Mouse (Mus musculus) liver, embryonic 15.5 days (tissue): ENCODE measurements around the gene 9930111J21Rik2. TPM values are rescaled to one million over a fixed set of nuclear protein-coding genes. Genes with fewer than 3 reads are reported as not detected.
"Not testable (repeated sequence)": the region's sequence is repeated elsewhere in the genome, so short reads cannot be mapped to it uniquely, and the experiment has no call there.

Source experiments
- ATAC-seq: fragments of 200-750 bp; cut with Nextera tagmentation; 2 replicates; pipeline ENCODE4 v1.8.0; 2017; ENCODE audit warnings: moderate number of reproducible peaks, mild to moderate bottlenecking, moderate library complexity; ENCODE audit not compliant: insufficient read depth
- H3K27ac ChIP-seq: fragments of 300-500 bp; sonication (generic); replicated peaks from 2 replicates; pipeline ENCODE4 v1.5.1; 2015; ENCODE audit warnings: mild to moderate bottlenecking, inconsistent platforms
- H3K27me3 ChIP-seq: fragments of 300-500 bp; sonication (generic); 2 replicates; pipeline ENCODE4 v1.6.1; 2015; ENCODE audit warnings: mild to moderate bottlenecking, inconsistent platforms
- H3K36me3 ChIP-seq: fragments of 300-500 bp; sonication (generic); replicated peaks from 2 replicates; pipeline ENCODE4 v1.6.1; 2015; ENCODE audit warnings: moderate library complexity, mild to moderate bottlenecking, inconsistent platforms
- H3K4me1 ChIP-seq: fragments of 300-500 bp; sonication (generic); replicated peaks from 2 replicates; pipeline ENCODE4 v1.6.1; 2015; ENCODE audit warnings: inconsistent platforms
- H3K4me2 ChIP-seq: fragments of 300-500 bp; sonication (generic); 2 replicates; pipeline ENCODE4 v1.6.1; 2015; ENCODE audit warnings: moderate library complexity, mild to moderate bottlenecking, inconsistent platforms
- H3K4me3 ChIP-seq: fragments of 300-500 bp; sonication (generic); replicated peaks from 2 replicates; pipeline ENCODE4 v1.5.1; 2015; ENCODE audit warnings: mild to moderate bottlenecking, inconsistent platforms
- H3K9ac ChIP-seq: fragments of 300-500 bp; sonication (generic); 2 replicates; pipeline ENCODE4 v1.6.1; 2015; ENCODE audit warnings: moderate library complexity, mild to moderate bottlenecking, inconsistent platforms
- H3K9me3 ChIP-seq: fragments of 300-500 bp; sonication (generic); replicated peaks from 2 replicates; pipeline ENCODE4 v1.6.1; 2016; ENCODE audit warnings: inconsistent platforms
- WGBS: fragments of 180-500 bp; shearing (Covaris S2); methylation state at CpG from one replicate; pipeline ENCODE4 v1.1.7; 2015; ENCODE audit warnings: mixed read lengths; ENCODE audit not compliant: insufficient replicate concordance; 5-methylcytosine and 5-hydroxymethylcytosine counted together
- polyA plus RNA-seq: library from polyadenylated mRNA; unstranded; fragments of >200 nt; fragmentation: Nextera tagmentation; extraction: Ambion mirVana; gene quantifications from 2 replicates; pipeline ENCODE4 v1.2.1, GENCODE M21; 2015

Gene 9930111J21Rik2
- polyA plus RNA-seq, 1 experiment from 2014 or later, result 1.2 TPM

GRCm38 (mm10) chr11:49076001-49076757 lies 25.1 kb upstream of the 9930111J21Rik2 start, which contains the start of gene Ifi47:
Gene Ifi47, plus strand, starts transcription at chr11:49076587.
- 17% methylated on average over 6 of the region's 6 CpGs for WGBS
- H3K4me1 ChIP-seq, H3K9me3 ChIP-seq, H3K27me3 ChIP-seq, H3K4me2 ChIP-seq, H3K9ac ChIP-seq, ATAC-seq, H3K36me3 ChIP-seq, H3K4me3 ChIP-seq: not testable (repeated sequence)
- H3K27ac ChIP-seq, result peak within 1 kb of the TSS; percentile 64; the same call in 1 of the 2 replicates

- H3K9me3 ChIP-seq, result no peaks in the 10 kb centered on the region
- ATAC-seq, result no peak
- no peak overlapping the region for H3K9ac ChIP-seq
- no peaks in the 10 kb centered on the region for H3K27me3 ChIP-seq
- no peak overlapping the region for H3K4me2 ChIP-seq
- H3K36me3 ChIP-seq, result no peaks in the 10 kb centered on the region
- H3K27ac ChIP-seq, result no peak overlapping the region
- 23% methylated on average over 1 of the region's 1 CpGs for WGBS
- no peak overlapping the region for H3K4me3 ChIP-seq
- no peaks in the 10 kb centered on the region for H3K4me1 ChIP-seq
Observed at GRCm38 (mm10) chr11:49068358-49068757, 17.3 kb upstream of the 9930111J21Rik2 start.

- H3K36me3 ChIP-seq, H3K27me3 ChIP-seq, H3K4me2 ChIP-seq, H3K9ac ChIP-seq, H3K4me1 ChIP-seq, H3K27ac ChIP-seq, ATAC-seq, H3K9me3 ChIP-seq, H3K4me3 ChIP-seq: not testable (repeated sequence)
- 34% methylated on average over 5 of the region's 5 CpGs for WGBS
Observed at GRCm38 (mm10) chr11:49063713-49064469, 12.8 kb upstream of the 9930111J21Rik2 start, which contains the start of gene Tgtp2. Gene Tgtp2, minus strand, starts transcription at chr11:49064206.

- H3K4me2 ChIP-seq, H3K27ac ChIP-seq, H3K4me3 ChIP-seq, H3K36me3 ChIP-seq, H3K27me3 ChIP-seq, ATAC-seq, H3K9ac ChIP-seq, H3K4me1 ChIP-seq, H3K9me3 ChIP-seq: not testable (repeated sequence)
- 31% methylated on average over 2 of the region's 2 CpGs for WGBS
Observed at GRCm38 (mm10) chr11:49061865-49062264, 10.8 kb upstream of the 9930111J21Rik2 start.

GRCm38 (mm10) chr11:49060061-49060460 lies 9.0 kb upstream of the 9930111J21Rik2 start:
- H3K27ac ChIP-seq, H3K9me3 ChIP-seq, H3K27me3 ChIP-seq, ATAC-seq, H3K4me2 ChIP-seq, H3K4me3 ChIP-seq, H3K36me3 ChIP-seq, H3K9ac ChIP-seq, H3K4me1 ChIP-seq: not testable (repeated sequence)
- 20% methylated on average over 2 of the region's 3 CpGs for WGBS

- not testable (repeated sequence) for H3K4me2 ChIP-seq, H3K9me3 ChIP-seq, ATAC-seq, H3K27ac ChIP-seq, H3K9ac ChIP-seq, H3K36me3 ChIP-seq, H3K27me3 ChIP-seq, H3K4me3 ChIP-seq, H3K4me1 ChIP-seq
- no CpG with 5 or more reads among the region's 5 CpGs for WGBS
Observed at GRCm38 (mm10) chr11:49051894-49052293, 852 bp upstream of the 9930111J21Rik2 start.

- not testable (repeated sequence) for H3K4me2 ChIP-seq, H3K36me3 ChIP-seq
- peak; percentile 15; the same call in 1 of the 2 replicates for ATAC-seq
Observed at GRCm38 (mm10) chr11:49050064-49050463, 978 bp downstream of the 9930111J21Rik2 start.

GRCm38 (mm10) chr11:49012074-49012473 lies 39.0 kb downstream of the 9930111J21Rik2 start:
- H3K4me2 ChIP-seq, H3K9ac ChIP-seq, H3K36me3 ChIP-seq, H3K4me1 ChIP-seq, H3K9me3 ChIP-seq, H3K4me3 ChIP-seq, H3K27me3 ChIP-seq, ATAC-seq, H3K27ac ChIP-seq: not testable (repeated sequence)

More at GRCm38 (mm10) chr11:49050064-49050463, 978 bp downstream of the 9930111J21Rik2 start:
- not testable (repeated sequence) for H3K4me3 ChIP-seq, H3K9ac ChIP-seq, H3K27ac ChIP-seq, H3K4me1 ChIP-seq, H3K9me3 ChIP-seq, H3K27me3 ChIP-seq

- not testable (repeated sequence) for ATAC-seq, H3K36me3 ChIP-seq, H3K27ac ChIP-seq, H3K4me2 ChIP-seq, H3K9me3 ChIP-seq, H3K9ac ChIP-seq, H3K27me3 ChIP-seq, H3K4me3 ChIP-seq, H3K4me1 ChIP-seq
- WGBS, result 54% methylated on average over 1 of the region's 1 CpGs
Observed at GRCm38 (mm10) chr11:49006785-49007184, 44.3 kb downstream of the 9930111J21Rik2 start.

- not testable (repeated sequence) for H3K27ac ChIP-seq, H3K9ac ChIP-seq, ATAC-seq, H3K4me2 ChIP-seq, H3K9me3 ChIP-seq, H3K4me3 ChIP-seq, H3K36me3 ChIP-seq, H3K4me1 ChIP-seq, H3K27me3 ChIP-seq
- 36% methylated on average over 2 of the region's 2 CpGs for WGBS
Observed at GRCm38 (mm10) chr11:49006317-49006716, 44.7 kb downstream of the 9930111J21Rik2 start.

- not testable (repeated sequence) for H3K4me2 ChIP-seq, H3K4me1 ChIP-seq, ATAC-seq, H3K9me3 ChIP-seq, H3K27me3 ChIP-seq, H3K4me3 ChIP-seq, H3K27ac ChIP-seq, H3K9ac ChIP-seq, H3K36me3 ChIP-seq
- WGBS, result 22% methylated on average over 1 of the region's 1 CpGs
Observed at GRCm38 (mm10) chr11:49000411-49000810, 50.6 kb downstream of the 9930111J21Rik2 start.
